Mouse (Mus musculus) CD4-positive, CD25-positive, alpha-beta regulatory T cell (primary cell): ENCODE measurements around the gene Pdk3. TPM values are rescaled to one million over a fixed set of nuclear protein-coding genes. Genes with fewer than 3 reads are reported as not detected.

Source experiments
- polyA plus RNA-seq: library from polyadenylated mRNA; unstranded; fragments of 100-300 nt; shearing (Covaris generic); gene quantifications from one replicate; pipeline ENCODE4 v1.2.1, GENCODE M21; 2017

Gene Pdk3
- polyA plus RNA-seq: 41.0 TPM

DNA sequence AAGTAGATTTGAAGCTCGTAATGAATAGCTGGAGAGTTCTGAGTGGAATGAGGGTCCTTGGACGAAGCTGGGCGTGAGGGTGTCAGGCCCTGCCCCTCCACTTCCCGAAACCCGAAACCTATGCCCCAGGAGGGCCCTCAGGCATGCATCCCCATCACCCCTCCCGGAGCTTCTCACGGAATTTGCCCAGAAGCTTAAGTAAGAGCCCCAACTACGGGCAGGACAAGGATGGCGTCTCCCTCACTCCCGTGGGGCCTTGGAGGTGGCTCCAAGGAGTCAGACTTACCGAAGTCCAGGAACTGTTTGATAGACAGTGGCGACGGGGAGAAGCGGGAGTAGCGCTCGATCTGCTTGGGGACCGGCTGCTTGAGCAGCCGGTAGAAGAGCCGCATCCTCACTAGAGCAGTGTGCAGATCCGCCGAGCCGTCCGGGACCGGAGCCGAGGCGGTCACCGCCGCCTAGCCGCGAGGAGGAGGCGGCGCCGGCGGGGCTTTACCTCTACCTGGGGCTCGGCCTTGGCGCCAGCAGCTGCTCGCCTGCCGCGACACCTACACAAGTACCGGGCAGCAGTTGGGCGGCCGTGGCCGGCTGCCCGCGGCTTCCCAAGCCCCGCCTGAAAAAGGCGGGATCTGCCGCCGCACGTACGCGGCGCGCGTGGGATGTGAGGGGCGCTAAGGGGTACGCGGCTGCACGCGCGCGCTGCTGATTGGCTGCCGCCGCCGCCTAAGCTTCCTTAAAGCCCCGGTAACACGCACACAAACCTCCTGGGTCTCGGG is at the start of gene Pdk3:
Gene Pdk3, minus strand, starts transcription at position 641 of the 776 bp plus-strand sequence.

Other genes starting within 250 kb of the Pdk3 start
- gene Pola1, start 200.0 kb downstream of the Pdk3 start, polyA plus RNA-seq: 7.6 TPM
- 1.6 TPM for gene Pcyt1b, start 177.3 kb downstream of the Pdk3 start, polyA plus RNA-seq
- 0.10 TPM for gene AU015836, start 136.5 kb upstream of the Pdk3 start, polyA plus RNA-seq